Mouse (Mus musculus) layer of hippocampus, adult 8-10 months (tissue): ENCODE measurements around the gene Rab40c. TPM values are rescaled to one million over a fixed set of nuclear protein-coding genes. Genes with fewer than 3 reads are reported as not detected.
"Not testable (repeated sequence)": the region's sequence is repeated elsewhere in the genome, so short reads cannot be mapped to it uniquely, and the experiment has no call there.

Experiments used
- DNase-seq, 2 experiments: peaks; one replicate each; pipeline ENCODE4 v3.0.0; 2022; ENCODE audit warnings: low spot score in 2 of 2
- total RNA-seq, 4 experiments: library from RNA; stranded (reverse); gene quantifications; 2 replicates each; pipeline ENCODE4 v1.2.4; 2022

Gene Rab40c
- total RNA-seq, 4 experiments from 2014 or later, result 42.0 to 72.9 (median 46.4) TPM

DNA sequence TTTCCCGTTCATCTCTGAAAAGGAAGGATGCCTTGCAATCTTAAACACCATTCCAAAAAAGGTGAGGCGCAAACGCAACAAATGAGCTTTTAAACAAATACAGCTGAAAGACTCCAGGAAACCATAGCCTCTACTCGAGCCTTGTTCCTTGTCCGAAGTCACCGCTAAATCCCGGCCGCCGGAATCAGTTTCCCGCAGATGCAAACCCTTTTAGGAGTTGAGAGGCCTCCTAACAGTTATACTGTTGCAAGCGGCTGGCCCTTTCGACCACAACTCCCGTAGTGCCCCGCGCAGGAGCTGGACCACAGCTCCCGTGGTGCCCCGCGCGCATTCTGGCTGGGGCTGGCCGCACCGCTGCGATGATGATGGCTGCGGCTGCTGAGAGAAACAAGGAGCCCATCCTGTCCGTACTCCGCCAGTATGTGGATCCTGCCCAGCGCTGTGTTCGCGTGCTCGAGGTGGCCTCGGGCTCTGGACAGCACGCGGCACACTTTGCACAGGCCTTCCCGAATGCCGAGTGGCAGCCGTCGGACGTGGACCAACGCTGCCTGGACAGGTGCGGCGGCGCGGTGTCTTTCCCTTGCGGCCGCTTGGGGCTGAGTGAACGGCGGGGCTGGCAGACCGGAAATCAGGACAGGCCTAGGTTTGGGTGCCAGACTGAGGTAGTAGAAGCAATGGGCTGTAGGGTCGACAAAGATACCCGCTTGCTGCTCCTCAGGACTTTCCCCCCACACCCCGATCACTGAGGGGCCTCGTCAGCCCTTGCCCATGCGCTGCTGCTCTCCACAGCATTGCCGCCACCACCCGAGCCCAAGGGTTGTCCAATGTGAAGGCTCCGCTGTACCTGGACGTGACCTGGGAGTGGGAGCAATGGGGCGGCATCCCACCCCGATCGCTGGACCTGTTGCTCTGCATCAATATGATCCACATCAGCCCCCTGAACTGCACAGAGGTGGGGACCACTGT, 44.1 kb downstream of the Rab40c start:
- peak; percentile 85 to 91 for DNase-seq

DNA sequence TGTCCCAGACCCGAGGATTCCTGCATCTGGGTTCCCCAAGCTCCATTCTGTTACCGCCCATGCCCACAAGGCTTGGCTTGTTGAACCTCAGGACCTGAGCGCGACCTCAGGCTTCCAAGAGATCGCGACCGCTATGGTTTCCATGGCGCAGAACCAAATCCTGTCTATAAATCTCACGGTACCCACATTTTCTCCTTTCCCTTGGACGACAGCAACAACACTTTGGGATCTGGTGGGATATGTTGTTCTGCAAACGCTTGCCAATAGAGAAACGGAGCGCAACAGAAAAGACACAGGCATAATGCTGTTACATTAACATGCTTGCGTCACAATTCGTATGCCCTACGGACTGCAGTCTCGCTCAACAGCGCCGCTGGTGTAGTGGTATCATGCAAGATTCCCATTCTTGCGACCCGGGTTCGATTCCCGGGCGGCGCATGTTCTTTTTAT, 44.8 kb downstream of the Rab40c start, which contains the start of gene Mettl26:
Gene Mettl26, plus strand, starts transcription at position 354 of the 450 bp plus-strand sequence.
- peak; percentile 94 to 99 for DNase-seq

DNA sequence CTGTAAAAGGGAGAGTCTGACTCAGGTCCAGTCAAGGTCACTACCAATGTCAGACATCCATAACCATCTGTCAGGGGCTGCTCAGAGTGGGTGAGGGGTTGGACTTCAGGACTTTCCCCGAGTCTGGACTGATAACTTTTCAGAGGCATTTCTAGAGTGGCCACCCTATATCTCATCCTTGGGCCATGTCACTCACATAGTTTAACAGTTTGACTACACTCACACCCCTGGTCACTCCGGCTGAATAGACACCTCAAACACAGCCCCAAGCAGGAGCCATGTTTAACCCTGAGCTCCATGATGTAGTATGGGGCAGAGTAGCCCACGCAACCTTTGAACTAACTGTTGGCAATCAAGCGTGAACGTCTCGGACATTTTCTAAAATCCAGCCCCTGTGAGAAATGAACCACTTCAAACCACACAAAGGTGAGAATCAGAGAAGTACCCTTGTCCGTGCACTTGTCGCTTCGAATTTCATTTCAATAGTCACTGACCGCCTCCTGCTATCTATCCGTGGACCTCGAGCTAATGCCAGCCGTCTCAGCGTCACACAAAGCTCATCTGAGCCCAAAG, 45.3 kb downstream of the Rab40c start:
- DNase-seq, result no peak

DNA sequence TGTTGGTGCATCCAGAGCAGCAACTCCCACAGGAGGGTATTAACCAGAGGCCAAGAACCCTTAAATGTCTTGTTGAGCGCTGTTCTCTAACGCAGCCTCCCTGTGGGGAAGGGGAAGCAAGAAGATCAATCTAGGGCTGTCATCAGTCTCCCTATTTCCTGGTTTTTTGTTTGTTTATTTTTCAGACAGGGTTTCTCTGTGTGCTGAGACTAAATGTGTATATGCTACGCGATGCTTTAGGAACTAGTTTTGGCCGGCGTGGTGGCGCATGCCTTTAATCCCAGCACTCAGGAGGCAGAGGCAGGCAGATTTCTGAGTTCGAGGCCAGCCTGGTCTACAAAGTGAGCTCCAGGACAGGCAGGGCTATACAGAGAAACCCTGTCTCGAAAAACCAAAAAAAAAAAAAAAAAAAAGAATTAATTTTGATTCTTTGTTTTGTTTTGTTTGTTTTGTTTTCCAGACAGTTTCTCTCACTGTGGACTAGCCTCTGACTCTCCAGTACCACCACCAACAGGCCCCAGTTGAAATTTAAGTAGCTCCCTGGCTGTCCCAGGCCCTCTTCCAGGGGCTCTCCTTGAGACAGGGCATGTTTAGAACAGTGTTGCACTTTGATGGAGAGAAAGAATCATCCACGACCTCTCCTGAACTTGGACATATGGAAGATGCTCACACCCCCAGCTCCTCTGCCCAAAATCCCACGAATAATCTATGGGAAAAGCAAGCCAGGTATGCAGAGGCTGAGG, 46.0 kb downstream of the Rab40c start:
- DNase-seq, result no peak

DNA sequence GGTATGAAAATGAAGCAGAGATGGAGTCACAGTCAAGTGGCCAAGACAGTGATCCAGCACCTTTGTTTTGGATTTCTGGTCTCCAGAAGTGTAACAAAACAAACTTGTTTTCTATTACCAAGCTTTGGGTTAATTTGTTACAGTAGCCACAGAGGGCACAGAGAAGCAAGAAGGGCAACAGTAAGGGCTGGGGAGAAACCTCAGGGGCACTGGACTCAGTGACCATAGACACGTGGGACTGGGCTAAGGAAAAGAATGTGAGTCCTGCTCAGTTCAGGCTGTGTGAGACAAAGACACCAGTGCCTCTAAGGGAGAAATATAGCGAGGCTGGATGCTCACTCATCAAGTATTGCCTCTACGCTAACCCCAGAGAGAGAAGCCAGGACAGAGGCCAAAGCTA, 46.9 kb downstream of the Rab40c start:
- DNase-seq, result no peak

DNA sequence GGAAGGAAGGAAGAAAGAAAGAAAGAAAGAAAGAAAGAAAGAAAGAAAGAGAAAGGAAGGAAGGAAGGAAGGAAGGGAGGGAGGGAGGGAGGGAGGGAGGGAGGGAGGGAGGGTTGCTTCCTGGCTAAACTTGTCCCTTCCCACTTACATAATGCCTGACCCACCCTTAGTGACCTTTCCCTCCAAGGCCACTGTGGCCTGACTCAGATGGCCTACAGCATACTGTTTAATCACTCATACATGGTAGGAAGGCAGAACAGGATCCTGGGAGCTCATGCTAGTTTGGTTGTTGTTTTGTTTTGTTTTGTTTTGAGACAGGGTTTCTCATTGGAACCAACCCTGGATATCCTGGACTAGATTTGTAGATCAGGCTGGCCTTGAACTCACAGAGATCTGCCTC, 48.0 kb downstream of the Rab40c start:
- not testable (repeated sequence) for DNase-seq

DNA sequence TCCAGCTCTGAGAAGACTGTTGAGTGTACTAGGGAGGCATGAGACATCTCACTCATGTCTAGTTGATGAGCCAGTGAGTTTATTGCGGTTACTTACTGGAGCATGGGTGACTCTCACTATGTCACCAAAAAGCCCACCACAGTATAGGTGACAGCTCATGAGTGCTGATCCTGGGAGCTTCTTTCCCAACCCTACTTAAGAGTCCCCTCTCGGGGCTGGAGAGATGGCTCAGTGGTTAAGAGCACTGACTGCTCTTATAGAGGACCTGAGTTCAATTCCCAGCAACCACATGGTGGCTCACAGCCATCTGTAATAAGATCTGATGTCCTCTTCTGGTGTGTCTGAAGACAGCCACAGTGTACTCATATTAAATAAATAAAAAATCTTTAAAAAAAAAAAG, 49.6 kb downstream of the Rab40c start:
- DNase-seq, result no peak

DNA sequence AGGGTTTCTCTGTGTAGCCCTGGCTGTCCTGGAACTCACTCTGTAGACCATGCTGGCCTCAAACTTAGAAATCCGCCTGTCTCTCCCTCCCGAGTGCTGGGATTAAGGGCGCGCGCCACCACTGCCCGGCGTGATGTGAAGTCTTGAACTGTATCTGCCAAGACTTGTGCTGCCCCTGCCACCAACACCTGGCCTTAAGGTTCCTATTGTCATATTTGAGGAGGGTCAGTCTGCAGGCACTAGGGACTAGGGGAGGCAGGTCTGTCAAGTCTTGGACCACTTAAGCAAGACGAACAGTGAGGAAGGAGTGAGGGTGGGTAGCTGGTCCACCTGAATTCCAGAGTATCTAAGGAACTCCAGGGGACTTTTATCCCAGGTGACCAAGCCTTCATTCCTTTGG, 50.0 kb downstream of the Rab40c start:
- DNase-seq, result no peak

DNA sequence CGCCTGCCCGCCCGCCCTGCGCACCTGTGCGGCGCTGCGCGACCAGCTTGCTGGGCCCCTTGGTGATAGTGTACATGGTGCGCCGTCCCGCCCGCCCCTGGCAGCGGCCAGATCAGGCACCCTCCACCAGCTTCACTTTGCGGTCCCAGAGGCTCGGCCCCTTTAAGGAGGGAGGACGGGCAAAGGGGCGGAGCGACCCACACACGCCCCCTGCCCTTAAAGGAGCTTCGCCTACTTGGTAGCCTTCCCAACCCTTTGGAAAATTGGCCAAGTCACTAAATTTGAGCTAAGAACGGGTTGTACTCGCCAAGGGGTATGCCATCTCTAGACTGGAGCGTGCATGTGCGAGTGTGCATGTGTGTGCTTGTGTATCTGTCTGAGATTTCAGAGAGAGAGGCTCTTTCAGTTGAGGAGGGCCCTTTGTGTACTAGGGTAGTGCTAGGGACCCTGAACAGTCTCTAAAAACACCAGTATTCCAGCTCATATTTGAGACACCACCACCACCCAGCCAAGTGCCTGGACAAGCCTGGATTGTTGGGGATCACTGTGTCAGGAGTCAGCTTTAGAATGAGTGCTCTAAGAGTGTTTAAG, 50.8 kb downstream of the Rab40c start, which contains the start of gene Mcrip2:
Gene Mcrip2, minus strand, starts transcription at position 164 of the 591 bp plus-strand sequence.
- DNase-seq, result peak; percentile 72 to 78

DNA sequence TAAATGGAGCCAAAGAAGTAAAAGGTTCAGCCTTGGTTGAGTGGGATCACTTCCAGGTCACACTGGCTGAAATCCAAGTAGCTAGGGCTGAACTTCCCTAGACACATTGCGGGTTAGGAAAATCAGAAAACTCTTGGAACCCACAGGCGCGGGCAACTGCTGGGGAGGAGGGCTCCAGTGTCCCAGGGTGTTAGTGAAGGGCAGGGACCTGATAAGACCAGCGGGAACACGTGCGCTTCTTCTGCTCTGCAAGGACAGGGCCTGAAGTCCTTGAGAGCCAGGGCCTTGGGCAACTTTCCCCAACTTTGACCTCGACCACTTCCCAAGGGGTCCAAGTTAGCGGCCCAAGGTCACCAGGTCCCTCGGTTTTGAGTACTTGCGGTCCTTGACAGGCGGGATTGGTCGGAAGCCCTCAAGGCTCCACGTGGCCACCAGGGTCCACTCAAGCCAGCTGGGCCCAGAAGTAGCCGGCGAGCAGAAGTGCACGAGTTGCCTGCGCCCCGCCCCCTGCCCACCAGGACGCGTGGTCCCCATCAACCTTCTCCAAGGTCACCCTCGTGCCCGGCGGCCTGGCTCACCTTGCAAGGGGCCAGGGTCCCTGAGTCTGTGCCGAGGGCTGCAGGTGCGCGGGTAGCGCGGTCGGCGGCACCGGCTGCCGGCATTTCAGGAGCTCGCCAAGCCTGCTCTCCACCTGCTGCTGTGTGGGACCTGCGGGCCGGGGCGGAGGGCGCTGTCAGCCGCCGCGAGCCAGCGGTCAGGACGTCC, 51.5 kb downstream of the Rab40c start:
- no peak for DNase-seq

DNA sequence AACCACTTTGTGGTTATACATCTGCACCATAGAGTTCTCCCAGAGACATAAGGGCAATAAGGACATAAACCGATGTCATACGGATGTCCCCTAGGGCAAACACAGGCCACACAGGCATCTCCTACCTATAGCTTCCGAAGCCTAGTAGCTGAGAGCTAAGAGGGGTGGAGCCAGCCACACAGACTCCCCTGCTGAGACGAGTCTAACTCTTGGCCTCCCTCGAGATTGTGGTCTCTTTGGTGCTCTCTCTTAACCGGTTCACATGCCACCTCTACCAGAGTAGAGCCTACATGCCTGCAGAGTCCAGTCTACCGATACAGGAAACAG, 52.1 kb downstream of the Rab40c start:
- no peak for DNase-seq

DNA sequence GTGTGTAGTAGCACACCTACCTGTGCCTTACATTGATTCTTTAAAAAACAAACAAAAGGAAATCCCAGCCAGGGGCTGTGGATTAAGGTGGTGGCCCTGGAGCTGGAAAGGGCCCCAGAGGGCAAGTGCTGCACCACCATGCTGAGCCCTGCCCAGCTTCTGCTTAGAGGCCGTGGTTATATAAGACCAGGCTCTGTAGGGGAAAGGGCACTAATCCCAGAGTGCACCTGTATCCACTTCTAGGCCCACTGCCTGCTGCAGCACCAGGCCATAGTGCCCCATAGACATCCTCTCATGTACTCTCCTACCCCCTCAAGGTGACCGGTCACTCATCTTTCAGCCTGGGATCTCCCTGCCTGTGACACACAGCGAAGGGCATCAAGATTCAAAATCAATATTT, 53.4 kb downstream of the Rab40c start:
- DNase-seq, result no peak

DNA sequence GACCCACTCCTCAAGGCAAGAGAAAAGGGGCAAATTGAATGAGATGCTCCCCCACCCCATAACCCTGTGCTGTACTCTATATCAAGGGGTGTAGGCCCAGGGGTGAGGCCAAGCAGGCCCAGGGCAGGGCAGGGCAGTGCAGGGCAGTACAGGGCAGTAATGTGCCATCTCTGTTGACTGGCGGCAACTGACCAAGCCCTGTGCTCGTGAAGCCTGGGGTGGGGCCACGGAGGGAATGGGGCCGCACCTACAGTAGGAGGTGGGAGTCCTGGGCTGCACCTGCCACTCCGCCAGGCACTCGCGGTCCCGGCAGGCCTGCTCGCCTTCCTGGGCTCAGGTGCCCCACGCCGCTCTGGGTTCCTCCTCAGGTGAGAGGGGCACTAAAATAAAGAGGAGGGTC, 54.2 kb downstream of the Rab40c start:
- no peak for DNase-seq

DNA sequence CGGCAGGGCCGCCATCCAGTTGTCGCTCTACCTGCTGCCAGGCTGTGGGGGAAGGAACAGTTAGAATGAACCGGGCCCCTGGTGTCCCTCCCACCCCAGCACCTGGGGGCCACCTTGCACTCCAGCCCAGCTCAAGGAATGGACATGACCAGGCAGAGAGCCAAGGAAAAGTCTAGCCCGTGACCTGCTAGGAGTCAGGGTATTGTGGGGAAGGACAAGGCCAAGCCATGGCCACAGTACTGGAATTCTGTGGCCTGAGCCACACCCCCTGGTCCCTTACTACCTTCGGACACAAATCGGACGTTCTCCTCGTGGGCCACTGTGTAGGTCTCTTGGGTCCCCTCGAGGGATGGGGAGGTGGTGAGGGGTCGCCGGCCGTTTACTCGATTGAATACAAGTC, 55.2 kb downstream of the Rab40c start:
- DNase-seq, result no peak

DNA sequence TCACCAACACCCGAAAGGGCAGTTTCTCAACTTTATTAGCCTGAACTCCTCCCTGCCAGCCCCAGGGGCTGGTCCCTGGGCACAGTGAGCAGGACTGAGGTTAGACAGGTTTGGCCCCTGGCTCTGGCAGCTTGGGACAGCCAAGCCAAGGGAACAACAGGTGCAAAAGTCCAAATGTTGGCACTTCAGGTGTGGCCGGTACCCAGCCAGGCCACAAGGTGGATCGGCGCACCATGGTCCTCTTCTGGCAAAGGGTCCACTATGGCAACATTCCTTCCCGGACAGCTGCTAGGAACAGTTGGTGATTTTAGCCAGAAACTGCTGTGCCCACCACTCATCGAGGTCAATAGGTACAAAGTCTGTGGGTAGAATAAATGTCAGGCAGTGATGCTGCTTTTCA, 55.8 kb downstream of the Rab40c start:
- no peak for DNase-seq

DNA sequence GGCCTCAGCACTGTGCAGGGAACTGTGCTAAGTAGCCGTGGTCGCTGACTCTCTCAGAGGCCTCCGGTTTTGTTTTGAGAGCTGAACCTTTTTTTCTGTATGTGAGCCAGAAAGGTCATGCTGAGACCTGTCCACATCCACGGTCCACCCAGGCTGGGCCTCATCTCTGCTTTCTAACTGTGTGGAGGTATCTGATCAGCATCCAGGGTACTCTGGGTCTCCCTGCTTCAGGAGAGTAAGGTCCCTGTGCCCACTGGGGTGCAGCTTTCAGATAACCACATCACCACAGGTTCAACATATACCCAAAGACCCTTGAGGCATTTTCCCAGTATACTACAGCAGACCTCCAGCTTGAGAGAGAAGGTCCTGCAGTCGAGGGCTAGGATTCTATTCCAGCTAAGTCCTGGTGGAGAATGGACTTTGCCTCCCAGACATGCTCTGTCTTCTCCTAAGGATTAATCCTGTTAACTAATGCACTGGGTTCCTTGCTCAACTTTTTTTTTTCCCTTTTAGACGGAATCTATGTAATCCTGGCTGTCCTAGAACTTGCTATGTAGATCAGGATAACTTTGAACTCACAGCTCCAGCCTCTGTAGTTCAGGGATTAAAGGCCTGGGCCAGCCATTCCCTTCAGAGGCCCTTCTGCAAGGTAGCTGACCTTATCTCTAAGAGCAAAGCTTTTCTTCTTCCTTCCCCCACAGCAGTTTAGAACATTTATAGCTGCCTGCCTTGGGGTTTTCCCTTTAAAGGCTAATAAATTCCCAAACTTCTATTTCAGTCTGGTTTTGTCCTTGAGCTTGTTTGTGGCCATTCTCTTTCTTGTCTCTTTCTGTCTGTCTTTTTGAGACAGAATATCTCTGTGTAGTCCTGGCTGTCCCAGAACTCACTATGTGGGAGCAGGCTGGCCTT, 57.6 kb downstream of the Rab40c start:
- no peak for DNase-seq

DNA sequence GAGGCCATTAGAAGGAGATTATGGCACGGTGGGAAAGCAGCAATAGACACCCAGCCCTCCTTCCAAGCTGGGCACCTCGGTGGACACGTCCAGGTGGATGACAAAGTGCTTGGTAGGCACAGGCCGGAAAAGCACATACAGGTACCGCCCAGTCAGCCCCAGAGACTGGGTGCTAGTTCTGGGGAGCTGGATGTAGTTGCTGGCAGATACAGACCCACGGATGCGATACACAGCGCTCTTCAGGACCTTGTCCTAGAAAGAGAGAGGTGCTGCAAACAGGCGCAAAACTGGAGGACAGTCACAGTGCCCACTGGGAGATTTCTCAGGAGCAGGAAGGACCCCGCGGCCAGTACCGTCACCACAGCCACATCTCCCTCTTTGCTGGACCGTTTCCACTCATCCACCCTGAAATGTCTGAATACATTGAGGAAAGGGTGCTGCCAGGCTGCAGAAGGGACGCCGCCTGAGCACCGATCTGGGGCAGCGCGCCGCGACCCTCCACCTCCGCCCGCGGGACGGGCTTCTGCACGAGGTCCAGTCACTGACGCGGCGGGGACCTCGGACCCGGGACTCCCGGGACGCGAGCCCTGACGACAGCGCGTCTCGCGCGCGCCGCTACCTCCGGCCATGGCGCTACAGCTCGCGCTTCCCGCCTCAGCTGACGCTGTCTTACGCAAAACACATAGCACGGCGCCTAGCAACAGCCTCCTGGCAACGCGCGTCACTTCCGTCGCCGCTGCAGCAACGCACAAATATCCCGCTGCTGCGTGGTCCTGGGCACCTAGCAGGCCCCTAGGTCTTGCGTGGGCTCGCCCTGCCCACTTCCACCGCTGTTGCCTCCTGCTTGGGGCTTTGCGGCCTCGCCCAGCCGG, 58.5 kb downstream of the Rab40c start, which contains the start of gene Wdr90:
Gene Wdr90, minus strand, starts transcription at position 670 of the 872 bp plus-strand sequence.
- peak; percentile 91 to 94 for DNase-seq

DNA sequence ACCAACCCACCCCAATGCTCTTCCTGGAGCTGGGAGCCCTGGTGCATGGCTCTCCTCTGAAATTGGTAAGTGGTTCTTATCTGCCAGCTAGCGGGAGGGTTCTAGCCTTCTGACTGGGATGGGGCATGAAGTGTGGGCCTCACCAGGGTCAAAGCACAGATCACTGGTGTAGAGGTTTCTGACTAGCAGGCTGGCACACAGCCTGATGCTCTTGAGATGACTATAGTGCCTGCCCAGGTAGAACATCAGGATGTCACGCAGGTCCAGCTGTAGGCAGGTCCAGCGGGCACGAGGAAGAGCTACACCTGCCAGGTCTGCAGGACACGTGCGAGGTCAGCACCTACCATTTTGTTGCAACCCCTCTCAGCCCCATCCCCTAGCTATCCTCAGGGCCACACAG, 59.3 kb downstream of the Rab40c start:
- no peak for DNase-seq
